Mouse (Mus musculus) intestine, embryonic 14.5 days (tissue): ENCODE measurements at regions not wholly inside any gene's neighbourhood (a gene's known extent, or its start where the extent isn't known, plus 50 kb on each side); places are given as distances from the start of the nearest gene placed in this dataset.

ENCODE experiments used
- ATAC-seq: fragments of 200-750 bp; cut with Nextera tagmentation; replicated peaks from 2 replicates; pipeline ENCODE4 v1.8.0; 2017; ENCODE audit warnings: low read depth, moderate number of reproducible peaks, moderate TSS enrichment, moderate library complexity; ENCODE audit not compliant: low FRiP score, low TSS enrichment
- DNase-seq: peaks from one replicate; pipeline ENCODE4 v3.0.0-alpha.2; 2018; ENCODE audit warnings: low spot score
- H3K27ac ChIP-seq: fragments of 300-500 bp; sonication (generic); 2 replicates; pipeline ENCODE4 v1.5.1; 2014; ENCODE audit warnings: low read depth, mild to moderate bottlenecking, control low read depth
- H3K27me3 ChIP-seq: fragments of 300-500 bp; sonication (generic); replicated peaks from 2 replicates; pipeline ENCODE4 v1.6.1; 2014; ENCODE audit warnings: low read length, control low read depth; ENCODE audit not compliant: control insufficient read depth, insufficient read depth
- H3K36me3 ChIP-seq: fragments of 300-500 bp; sonication (generic); 2 replicates; pipeline ENCODE4 v1.6.1; 2014; ENCODE audit warnings: low read length, control low read depth; ENCODE audit not compliant: control insufficient read depth, insufficient read depth
- H3K4me1 ChIP-seq: fragments of 300-500 bp; sonication (generic); replicated peaks from 2 replicates; pipeline ENCODE4 v1.6.1; 2014; ENCODE audit warnings: low read length, control low read depth, mixed read lengths; ENCODE audit not compliant: control insufficient read depth, insufficient read depth
- H3K4me2 ChIP-seq: fragments of 300-500 bp; sonication (generic); 2 replicates; pipeline ENCODE4 v1.6.1; 2014; ENCODE audit warnings: low read length
- H3K4me3 ChIP-seq: fragments of 300-500 bp; sonication (generic); 2 replicates; pipeline ENCODE4 v1.5.1; 2014; ENCODE audit warnings: low read depth, low read length, control low read depth, mixed read lengths
- H3K9ac ChIP-seq: fragments of 300-500 bp; sonication (generic); 2 replicates; pipeline ENCODE4 v1.6.1; 2014; ENCODE audit warnings: mild to moderate bottlenecking, low read length
- H3K9me3 ChIP-seq: fragments of 300-500 bp; sonication (generic); 2 replicates; pipeline ENCODE4 v1.6.1; 2016; ENCODE audit warnings: low read length, control low read depth; ENCODE audit not compliant: control insufficient read depth
- WGBS: fragments of 180-500 bp; shearing (Covaris S2); extraction: QIAGEN DNeasy Blood & Tissue Kit; methylation state at CpG from one replicate; pipeline ENCODE4 v1.1.7; 2014; 5-methylcytosine and 5-hydroxymethylcytosine counted together

DNA sequence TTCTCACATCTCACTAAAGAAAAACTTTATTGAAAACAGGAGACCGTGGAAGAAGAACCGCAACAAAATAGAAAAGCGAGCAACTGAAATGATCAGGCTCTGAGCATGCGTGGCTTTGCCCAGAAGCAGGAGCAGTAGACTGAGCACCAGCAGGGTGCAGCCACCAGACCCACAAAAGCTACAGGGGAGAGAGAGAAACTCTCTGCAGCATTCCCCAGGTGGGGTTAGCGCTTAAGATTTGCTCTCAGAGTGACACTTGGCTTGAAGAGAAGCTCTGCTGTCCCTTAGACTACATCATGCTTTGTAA lies 218.9 kb downstream of the Lmo4 start:
- Histone ChIP-seq H3K9ac (no peak overlapping the region), H3K36me3 (no peaks in the 10 kb centered on the region), H3K4me1 (no peaks in the 10 kb centered on the region), H3K4me2 (no peak overlapping the region), H3K4me3 (no peak overlapping the region), H3K9me3 (no peaks in the 10 kb centered on the region), H3K27ac (no peak overlapping the region), H3K27me3 (no peaks in the 10 kb centered on the region)
- ATAC-seq (no peak), DNase-seq (no peak)
- WGBS, result 83% methylated on average over 5 of the region's 5 CpGs

DNA sequence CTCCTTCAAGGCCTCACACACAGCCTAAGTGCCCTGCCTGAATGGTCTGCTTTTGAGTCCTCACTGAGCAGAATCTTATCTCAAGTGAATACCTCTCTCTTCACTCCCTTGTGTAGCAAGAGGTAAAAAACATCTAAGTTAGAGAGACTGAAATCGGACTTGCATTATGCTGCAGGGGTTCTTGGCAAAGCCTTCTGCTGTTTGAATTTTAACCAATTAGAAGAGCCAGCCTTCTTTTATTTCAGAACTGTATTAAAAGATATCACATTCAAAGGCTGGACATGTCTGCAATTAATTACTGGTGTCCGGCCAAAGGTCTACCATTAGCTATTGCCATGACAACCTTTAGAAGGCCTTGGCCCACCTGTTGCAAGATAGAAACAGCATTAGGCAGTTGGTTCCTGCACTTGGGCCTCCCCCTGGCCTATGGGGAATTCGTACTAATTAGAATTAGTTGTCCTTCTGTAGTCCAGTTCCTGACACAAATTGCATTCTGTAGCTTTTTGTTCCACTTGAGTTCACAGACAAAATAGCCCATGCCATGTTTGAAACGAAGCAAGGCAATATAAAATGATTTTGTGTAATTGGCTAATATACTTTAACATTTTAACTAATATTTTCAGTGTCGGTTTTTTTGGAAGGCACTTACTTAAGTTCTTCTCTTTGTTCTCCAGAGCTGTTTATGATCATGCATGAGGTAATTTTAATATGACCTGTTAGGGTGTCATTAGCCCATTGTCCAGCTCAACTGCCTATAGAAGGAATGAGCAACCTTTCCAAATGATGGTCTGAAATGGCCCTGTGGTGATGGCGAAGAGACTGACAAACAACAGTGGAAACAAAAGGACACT lies 219.4 kb downstream of the Lmo4 start:
- H3K9me3 ChIP-seq, result no peaks in the 10 kb centered on the region
- H3K27me3 ChIP-seq, result no peaks in the 10 kb centered on the region
- no peak overlapping the region for H3K9ac ChIP-seq
- H3K4me1 ChIP-seq, result no peaks in the 10 kb centered on the region
- no peak for DNase-seq
- WGBS, result 86% methylated on average over 6 of the region's 6 CpGs
- no peak overlapping the region for H3K4me2 ChIP-seq
- H3K27ac ChIP-seq, result no peak overlapping the region
- H3K4me3 ChIP-seq, result no peak overlapping the region
- H3K36me3 ChIP-seq, result no peaks in the 10 kb centered on the region
- ATAC-seq, result no peak

DNA sequence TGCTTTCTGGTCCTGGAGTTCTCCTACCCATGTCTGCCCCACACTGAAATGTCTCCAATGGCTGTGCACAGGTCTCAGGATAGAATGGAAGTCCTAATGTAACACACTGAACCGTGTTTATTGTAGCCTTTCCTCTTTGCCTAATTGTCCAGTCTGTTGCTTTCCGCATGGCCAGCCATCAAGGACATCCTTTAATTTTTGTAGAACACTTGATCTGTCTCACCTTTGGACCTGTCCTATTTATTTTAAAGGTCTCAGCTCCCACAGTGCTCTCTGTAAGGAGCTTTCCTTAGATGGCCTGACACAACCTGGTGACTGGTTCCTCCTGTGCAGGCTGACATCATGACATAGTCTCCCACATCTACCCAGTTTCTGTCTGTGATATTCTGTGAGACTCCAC lies 226.3 kb downstream of the Lmo4 start:
- H3K36me3 ChIP-seq, result no peaks in the 10 kb centered on the region
- ATAC-seq (no peak), DNase-seq (no peak)
- H3K9me3 ChIP-seq, result no peaks in the 10 kb centered on the region
- WGBS, result 85% methylated on average over 2 of the region's 2 CpGs
- no peak overlapping the region for H3K4me3 ChIP-seq
- no peaks in the 10 kb centered on the region for H3K4me1 ChIP-seq
- H3K9ac ChIP-seq, result no peak overlapping the region
- H3K27me3 ChIP-seq, result no peaks in the 10 kb centered on the region
- no peak overlapping the region for H3K27ac ChIP-seq
- H3K4me2 ChIP-seq, result no peak overlapping the region

DNA sequence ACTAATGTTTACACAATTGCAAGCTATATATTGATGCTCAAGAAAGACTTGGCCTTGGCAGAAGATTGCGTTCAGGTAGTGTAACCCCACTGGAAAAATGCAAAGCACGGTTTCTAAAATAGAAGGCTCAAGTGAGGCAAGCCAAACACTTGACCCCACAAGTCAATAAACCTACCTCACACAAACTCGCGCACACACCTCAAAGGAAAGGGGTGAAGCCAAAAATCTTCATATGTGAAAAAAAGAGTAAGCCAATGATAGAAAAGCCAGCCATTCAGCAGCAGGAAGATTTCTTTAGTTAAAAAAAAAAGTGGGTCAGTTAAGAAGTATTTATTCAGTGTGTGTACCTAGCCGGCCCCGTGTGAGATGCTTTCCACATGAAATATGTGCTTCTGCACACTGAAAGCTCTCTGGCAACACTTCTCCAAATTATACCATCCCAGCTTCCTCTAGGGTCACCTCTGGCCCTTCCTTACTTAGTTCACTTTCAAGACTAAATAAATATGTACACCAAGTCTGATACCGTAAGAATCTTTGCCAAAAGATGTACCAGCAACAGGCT lies 227.1 kb downstream of the Lmo4 start:
- Histone ChIP-seq H3K4me2 (no peak overlapping the region), H3K27me3 (no peaks in the 10 kb centered on the region), H3K9me3 (no peaks in the 10 kb centered on the region), H3K27ac (no peak overlapping the region), H3K4me1 (no peaks in the 10 kb centered on the region), H3K9ac (no peak overlapping the region), H3K4me3 (no peak overlapping the region), H3K36me3 (no peaks in the 10 kb centered on the region)
- no peak for DNase-seq
- no peak for ATAC-seq
- 59% methylated on average over 7 of the region's 7 CpGs for WGBS

DNA sequence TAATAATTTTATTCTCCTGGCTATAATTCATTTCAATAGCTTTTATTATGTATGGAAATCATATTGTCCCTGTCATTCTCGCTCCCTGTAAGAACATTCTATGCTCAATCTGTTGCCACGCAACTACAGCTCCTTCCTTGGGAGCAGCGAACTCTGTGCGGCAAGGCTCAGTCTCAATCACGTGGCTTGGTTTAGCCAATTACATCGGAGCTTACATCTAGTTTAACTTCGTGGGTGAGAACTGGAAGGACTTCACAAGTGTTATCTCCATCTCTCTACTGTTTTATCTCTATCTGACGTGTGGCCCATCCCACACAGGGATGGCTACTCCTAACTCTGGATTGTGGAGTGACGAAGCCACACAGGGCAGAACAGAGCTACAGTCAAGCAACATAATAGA lies 231.4 kb downstream of the Lmo4 start:
- Histone ChIP-seq H3K9me3 (no peaks in the 10 kb centered on the region), H3K4me3 (no peak overlapping the region), H3K9ac (no peak overlapping the region), H3K27ac (no peak overlapping the region), H3K27me3 (no peaks in the 10 kb centered on the region), H3K4me1 (no peaks in the 10 kb centered on the region), H3K36me3 (no peaks in the 10 kb centered on the region), H3K4me2 (no peak overlapping the region)
- DNase-seq (no peak), ATAC-seq (no peak)
- 82% methylated on average over 9 of the region's 9 CpGs for WGBS

DNA sequence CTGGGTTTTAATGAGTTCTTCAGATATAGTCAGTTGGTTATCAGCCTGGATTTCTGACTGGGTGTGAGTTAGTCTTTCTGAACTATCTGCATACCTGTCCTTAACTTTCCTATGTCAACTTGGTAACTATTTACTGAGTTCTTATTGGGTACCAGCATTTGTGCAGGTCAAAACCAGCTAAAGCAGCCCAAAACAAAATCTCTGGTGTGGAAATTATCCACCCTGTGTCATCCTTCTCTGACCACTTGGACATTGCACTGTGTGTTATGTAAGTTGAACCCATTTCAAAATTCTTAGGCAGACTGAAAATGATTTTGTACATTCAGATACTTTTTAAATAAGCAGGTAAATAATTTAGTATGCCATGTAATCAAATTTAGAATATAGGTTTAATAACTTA lies 232.7 kb downstream of the Lmo4 start:
- no peak for ATAC-seq
- no peaks in the 10 kb centered on the region for H3K4me1 ChIP-seq
- H3K9me3 ChIP-seq, result no peaks in the 10 kb centered on the region
- H3K27ac ChIP-seq, result no peak overlapping the region
- H3K4me2 ChIP-seq, result no peak overlapping the region
- H3K9ac ChIP-seq, result no peak overlapping the region
- H3K36me3 ChIP-seq, result no peaks in the 10 kb centered on the region
- DNase-seq, result no peak
- no peak overlapping the region for H3K4me3 ChIP-seq
- H3K27me3 ChIP-seq, result no peaks in the 10 kb centered on the region

DNA sequence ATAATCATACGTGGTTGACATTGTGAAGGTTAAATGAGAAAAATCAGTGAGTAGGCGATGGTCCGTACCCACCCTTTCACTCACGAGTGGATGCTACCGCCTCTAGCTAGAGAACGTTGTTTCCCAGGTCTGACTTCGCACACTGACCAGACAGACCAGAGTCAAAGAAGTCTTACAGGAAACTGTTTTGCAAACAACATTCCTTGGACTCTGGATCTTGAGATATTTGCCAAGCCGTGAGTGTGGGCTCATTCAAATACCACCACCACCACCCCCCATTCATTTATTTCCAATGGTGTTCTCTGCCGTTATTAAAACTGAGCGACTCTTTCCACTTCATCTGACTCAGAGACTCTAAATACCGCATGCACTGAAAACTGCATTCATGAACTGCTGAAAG lies 234.2 kb downstream of the Lmo4 start:
- H3K9ac ChIP-seq, result no peak overlapping the region
- WGBS, result 71% methylated on average over 11 of the region's 11 CpGs
- no peaks in the 10 kb centered on the region for H3K36me3 ChIP-seq

DNA sequence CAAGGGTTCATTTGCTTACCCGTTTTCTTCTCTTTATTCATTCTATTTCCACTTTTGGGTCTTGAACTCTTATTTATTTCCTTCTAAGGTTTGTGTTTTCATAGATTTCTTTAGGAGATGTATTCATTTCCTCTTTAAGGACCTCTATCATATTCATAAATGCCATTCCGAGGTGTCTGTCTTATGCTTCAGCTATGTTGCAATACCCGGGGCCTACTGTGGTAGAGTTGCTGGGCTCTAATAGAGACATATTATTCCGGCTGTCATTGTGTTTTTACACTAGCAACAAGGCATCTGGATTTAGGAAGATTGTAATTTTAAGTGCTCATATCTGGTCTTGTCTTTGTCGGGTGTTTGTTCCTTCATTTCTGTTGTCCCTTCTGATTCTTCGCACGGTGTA lies 249.5 kb downstream of the Lmo4 start:
- WGBS, result 94% methylated on average over 7 of the region's 7 CpGs
- Histone ChIP-seq H3K9ac (no peak overlapping the region), H3K9me3 (no peaks in the 10 kb centered on the region), H3K4me3 (no peak overlapping the region), H3K27ac (no peak overlapping the region), H3K4me2 (no peak overlapping the region), H3K27me3 (no peaks in the 10 kb centered on the region), H3K36me3 (no peaks in the 10 kb centered on the region), H3K4me1 (no peaks in the 10 kb centered on the region)
- no peak for DNase-seq
- no peak for ATAC-seq

More for the DNA sequence above, 234.2 kb downstream of the Lmo4 start:
- Histone ChIP-seq H3K4me1 (no peaks in the 10 kb centered on the region), H3K27me3 (no peaks in the 10 kb centered on the region), H3K4me3 (no peak overlapping the region), H3K9me3 (no peaks in the 10 kb centered on the region), H3K27ac (no peak overlapping the region), H3K4me2 (no peak overlapping the region)
- no peak for ATAC-seq
- no peak for DNase-seq

DNA sequence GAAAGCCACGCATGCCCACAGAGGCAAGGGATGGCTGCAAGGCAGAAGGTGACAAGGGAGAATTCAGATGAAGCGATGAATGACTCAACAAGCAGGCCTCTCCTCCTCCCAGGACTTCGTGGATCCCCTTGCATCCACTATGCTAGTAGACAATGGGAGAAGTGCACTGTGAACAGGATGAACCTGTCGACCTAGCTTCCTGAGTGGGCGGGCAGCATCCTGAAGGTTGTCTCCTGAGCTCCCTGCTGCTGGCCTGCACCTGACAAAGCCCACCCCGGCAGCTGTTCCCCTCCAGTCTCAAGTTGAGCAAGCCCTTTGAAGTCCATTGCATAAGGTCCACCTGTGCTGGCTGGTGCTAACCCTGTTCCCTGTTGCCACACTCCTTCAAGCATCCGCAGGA lies 250.2 kb downstream of the Lmo4 start:
- no peak overlapping the region for H3K4me3 ChIP-seq
- no peaks in the 10 kb centered on the region for H3K27me3 ChIP-seq
- DNase-seq (no peak), ATAC-seq (no peak)
- no peaks in the 10 kb centered on the region for H3K9me3 ChIP-seq
- H3K36me3 ChIP-seq, result no peaks in the 10 kb centered on the region
- WGBS, result 82% methylated on average over 7 of the region's 7 CpGs
- H3K4me2 ChIP-seq, result no peak overlapping the region
- H3K27ac ChIP-seq, result no peak overlapping the region
- no peaks in the 10 kb centered on the region for H3K4me1 ChIP-seq
- H3K9ac ChIP-seq, result no peak overlapping the region
